Mouse (Mus musculus) Muller cell, postnatal 12 days (primary cell): ENCODE results near the gene Atg13.

Source experiments
- DNase-seq: peaks from one replicate; pipeline ENCODE4 v3.0.0-alpha.2; 2015; ENCODE audit errors: inconsistent ontology term

Atg13 gene

GRCm38 (mm10) chr2:91695436-91696224, 14.7 kb downstream of the Atg13 start:
- DNase-seq, result no peak

GRCm38 (mm10) chr2:91689452-91689851, 20.9 kb downstream of the Atg13 start:
- DNase-seq, result no peak

- no peak for DNase-seq
Measured at GRCm38 (mm10) chr2:91683919-91684318, 26.5 kb downstream of the Atg13 start.

- DNase-seq, result peak; percentile 10
Measured at GRCm38 (mm10) chr2:91682850-91683249, 27.5 kb downstream of the Atg13 start.

GRCm38 (mm10) chr2:91676961-91677360, 33.4 kb downstream of the Atg13 start:
- DNase-seq, result no peak

- DNase-seq, result no peak
Measured at GRCm38 (mm10) chr2:91676420-91676819, 34.0 kb downstream of the Atg13 start.

- DNase-seq, result no peak
Measured at GRCm38 (mm10) chr2:91674895-91675294, 35.5 kb downstream of the Atg13 start.

GRCm38 (mm10) chr2:91673587-91673986, 36.8 kb downstream of the Atg13 start:
- no peak for DNase-seq

- DNase-seq, result no peak
Measured at GRCm38 (mm10) chr2:91670038-91670437, 40.3 kb downstream of the Atg13 start.

- no peak for DNase-seq
Measured at GRCm38 (mm10) chr2:91669326-91669725, 41.0 kb downstream of the Atg13 start.

GRCm38 (mm10) chr2:91667747-91668146, 42.6 kb downstream of the Atg13 start:
- no peak for DNase-seq

GRCm38 (mm10) chr2:91666386-91666910, 43.9 kb downstream of the Atg13 start:
- DNase-seq, result no peak

GRCm38 (mm10) chr2:91664780-91665179, 45.6 kb downstream of the Atg13 start:
- no peak for DNase-seq

- DNase-seq, result no peak
Measured at GRCm38 (mm10) chr2:91660981-91661380, 49.4 kb downstream of the Atg13 start.

- DNase-seq, result no peak
Measured at GRCm38 (mm10) chr2:91659657-91660056, 50.7 kb downstream of the Atg13 start.

- no peak for DNase-seq
Measured at GRCm38 (mm10) chr2:91656774-91657173, 53.6 kb downstream of the Atg13 start.

GRCm38 (mm10) chr2:91655827-91656226, 54.5 kb downstream of the Atg13 start:
- peak; percentile 40 for DNase-seq

- DNase-seq, result no peak
Measured at GRCm38 (mm10) chr2:91655388-91655787, 55.0 kb downstream of the Atg13 start.

GRCm38 (mm10) chr2:91652863-91653262, 57.5 kb downstream of the Atg13 start:
- peak; percentile 37 for DNase-seq

- DNase-seq, result no peak
Measured at GRCm38 (mm10) chr2:91651458-91652258, 58.7 kb downstream of the Atg13 start.

- no peak for DNase-seq
Measured at GRCm38 (mm10) chr2:91650360-91650995, 59.9 kb downstream of the Atg13 start.
